Mouse (Mus musculus) gastrocnemius, adult 8-10 months (tissue): ENCODE data around the gene Crybg1. TPM values are rescaled to one million over a fixed set of nuclear protein-coding genes. Genes with fewer than 3 reads are reported as not detected.
"Not testable (repeated sequence)": the region's sequence is repeated elsewhere in the genome, so short reads cannot be mapped to it uniquely, and the experiment has no call there.

Experiments
- DNase-seq, 2 experiments: peaks; one replicate each; pipeline ENCODE4 v3.0.0; 2022; ENCODE audit warnings: low spot score in 2 of 2
- total RNA-seq, 4 experiments: library from RNA; stranded (reverse); gene quantifications; 2 replicates each; pipeline ENCODE4 v1.2.4; 2022

The Crybg1 gene
- total RNA-seq, 4 experiments from 2014 or later: 0.56 to 1.4 (median 0.90) TPM

DNA sequence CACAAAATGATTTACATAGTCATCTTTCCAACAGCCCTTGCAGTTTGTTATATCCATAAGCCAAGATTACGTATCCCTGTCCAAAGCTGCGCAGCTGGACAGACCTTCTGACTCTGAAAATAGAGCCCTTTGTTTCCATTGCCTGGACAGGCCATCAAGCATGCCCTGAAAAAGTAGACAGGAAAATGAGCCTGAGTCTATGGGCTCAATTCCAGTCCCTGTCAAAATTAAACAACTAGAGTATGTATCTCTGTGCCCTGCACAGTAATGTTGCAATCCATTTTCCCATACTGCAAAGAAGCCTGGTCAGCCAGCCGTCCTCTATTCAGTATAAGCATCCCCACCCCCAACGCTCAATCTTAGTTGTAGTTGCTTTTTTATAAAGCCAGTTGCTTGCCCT, 141.8 kb downstream of the Crybg1 start:
- DNase-seq: no peak

DNA sequence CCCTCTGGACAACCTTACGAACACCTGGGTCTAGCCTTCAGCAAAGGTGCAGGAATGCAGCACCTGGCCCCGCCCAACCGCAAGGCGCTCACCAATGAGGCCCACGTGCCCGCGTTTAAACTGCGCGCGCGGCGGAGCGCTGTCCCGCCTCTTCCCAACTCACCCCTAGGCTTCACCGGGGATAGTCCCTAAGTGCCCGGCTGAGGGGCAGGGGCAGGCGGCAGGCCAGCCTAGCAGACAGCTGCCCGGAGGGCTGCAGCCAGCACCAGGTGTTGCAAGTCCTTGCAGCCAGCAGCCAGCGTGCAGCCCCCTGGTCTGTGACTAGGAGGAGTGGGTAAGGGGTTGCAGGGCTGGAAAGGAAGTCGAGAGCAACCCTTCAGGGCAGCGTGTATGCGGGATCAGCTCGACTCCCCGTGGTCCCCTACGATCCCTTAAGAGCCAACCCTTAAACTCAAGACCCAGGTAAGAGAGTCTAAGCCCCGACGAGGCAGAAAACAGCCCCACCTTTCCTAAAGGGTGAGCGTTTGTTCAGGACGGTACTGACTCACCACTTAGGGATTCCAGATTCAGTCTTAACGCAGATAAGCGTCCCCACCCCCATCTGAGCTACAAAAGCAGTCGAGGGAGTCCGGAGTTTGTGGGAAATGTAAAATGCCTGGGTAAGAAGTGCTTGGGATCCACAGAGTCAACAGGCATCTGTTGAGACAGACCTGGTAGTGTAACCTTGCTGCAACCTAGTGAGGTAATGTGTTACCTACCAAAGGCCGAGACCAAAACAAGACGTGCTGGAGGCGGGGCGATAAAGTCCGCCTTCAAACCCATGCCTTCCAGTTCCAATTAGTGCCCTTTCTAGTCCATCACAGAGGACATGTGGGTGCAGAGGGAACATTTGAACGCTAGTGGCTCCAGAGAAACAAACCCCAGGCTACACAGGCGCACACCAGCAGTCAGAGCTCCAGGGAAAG, 142.7 kb downstream of the Crybg1 start:
- no peak for DNase-seq

DNA sequence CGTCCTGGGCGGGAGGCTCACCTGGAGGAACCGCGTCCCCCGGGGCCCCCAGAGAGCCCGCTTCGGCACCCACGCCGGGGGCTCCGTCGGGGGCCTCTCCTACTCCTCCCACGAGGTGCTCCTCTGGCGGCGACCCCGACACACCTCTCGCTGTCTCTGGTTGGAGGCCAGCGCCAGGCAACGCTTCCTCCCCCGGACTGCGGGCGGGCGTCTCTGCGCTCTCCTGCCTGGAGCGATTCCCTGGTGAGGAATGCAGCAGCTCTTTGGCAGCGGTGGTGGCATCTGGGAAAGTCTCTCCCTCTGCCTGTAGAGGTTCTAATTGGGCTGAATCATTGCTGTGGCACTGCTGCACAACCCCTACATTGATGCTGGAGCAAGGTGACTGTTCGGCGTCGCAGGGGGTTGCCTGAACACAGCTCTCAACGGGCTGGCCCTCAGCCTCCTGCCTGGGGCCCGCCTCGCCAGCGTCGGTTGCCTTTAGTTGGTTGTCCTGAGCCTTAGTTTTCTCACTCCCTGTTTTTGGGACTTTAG, 144.4 kb downstream of the Crybg1 start:
- DNase-seq: no peak

DNA sequence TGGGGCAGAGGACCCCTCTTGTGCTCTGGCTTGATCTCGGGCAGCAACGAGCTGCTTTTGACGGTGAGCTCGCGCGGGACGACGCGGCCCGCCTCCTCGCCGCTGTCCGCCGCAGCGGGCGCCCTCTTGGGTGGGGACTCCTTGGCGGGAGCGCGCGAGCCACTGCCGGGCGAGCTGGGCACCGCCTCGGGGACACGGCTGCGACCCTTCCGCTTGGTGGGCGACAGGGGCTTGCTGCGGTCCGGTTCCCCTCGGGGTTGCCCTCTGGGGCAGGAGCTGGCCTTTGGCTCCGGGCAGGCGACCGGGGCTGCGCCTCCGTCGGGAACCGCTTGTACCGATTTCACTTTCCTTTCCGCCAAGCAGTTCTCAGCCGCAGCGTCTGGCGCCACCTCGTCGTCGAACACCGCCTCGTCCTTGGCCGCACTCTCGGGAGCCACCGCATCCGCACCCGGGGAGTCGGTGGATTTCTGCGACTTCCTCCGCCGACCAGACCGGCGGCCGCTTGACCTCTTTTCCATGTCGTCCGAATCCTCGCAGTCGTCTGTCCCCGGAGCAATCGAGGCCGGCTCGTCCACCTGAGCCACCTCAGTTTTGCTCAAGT, 145.0 kb downstream of the Crybg1 start:
- peak in 1 of 2 experiments; percentile 15 for DNase-seq

DNA sequence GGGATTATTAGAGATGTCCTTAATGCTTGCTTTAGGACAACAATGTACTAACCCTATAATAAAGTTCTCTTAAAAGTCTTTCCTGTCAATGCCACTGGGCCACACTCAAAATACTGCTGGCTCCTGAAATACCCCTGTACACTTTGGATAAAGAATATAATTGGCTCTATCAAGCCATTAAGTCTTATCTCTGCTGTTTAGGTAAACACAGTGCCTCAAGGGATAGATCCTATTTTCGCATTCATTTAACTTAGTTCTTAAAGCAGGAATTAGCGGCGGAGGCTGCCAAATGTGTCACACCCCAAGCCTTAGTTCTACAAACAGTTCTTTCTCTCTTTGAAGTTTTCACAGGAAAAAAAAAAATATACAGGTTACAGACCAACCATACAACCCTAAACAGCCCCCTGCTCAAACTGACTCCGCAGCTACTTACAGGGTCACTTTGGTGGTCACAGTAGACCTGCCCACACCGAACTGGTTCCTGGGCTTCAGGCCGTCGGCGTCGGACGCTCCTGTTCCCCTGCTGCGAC, 145.6 kb downstream of the Crybg1 start:
- DNase-seq: no peak

DNA sequence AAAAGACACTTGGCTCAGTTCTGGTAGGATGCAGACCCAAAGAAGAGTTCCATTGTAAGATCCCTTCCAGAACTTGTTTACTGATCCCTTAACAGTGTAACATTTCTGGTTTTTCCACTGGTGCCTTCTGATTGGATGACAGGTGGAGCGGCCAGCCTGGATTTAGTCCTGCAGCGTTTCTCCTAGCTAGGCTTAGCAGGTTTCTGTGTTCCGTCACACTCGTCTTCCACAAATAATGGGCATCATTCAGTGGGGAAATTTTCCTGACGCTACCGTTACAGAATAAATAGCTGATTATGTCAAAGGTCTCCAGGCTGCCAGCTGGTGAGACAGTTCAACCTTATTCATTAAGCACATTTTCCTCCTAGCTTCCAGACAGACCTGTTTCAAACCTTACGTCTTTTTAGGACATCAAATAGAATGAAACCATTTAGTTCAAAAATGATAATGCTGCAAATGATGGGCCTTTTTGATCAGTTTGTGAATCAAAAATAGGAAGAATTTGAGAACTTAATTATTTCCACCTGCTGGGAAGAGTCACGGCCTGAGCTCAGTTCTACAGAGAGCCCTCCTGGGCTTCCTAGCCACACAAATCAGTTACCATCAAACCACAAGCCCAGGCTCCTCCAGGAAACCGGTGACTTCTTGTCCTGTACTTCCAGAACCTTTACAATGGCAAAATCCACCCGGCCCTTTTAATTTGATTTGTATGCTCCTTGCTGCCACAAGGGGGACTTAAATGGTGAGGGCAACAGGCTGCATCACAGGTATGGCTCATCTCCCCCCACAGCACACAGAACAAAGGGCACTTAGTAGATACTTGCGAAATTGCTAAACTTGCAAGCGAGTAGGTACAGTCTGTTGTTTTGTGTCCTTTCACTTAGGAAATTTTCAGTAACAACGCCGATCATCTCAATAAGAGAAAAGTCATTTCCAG, 146.4 kb downstream of the Crybg1 start:
- DNase-seq: no peak

DNA sequence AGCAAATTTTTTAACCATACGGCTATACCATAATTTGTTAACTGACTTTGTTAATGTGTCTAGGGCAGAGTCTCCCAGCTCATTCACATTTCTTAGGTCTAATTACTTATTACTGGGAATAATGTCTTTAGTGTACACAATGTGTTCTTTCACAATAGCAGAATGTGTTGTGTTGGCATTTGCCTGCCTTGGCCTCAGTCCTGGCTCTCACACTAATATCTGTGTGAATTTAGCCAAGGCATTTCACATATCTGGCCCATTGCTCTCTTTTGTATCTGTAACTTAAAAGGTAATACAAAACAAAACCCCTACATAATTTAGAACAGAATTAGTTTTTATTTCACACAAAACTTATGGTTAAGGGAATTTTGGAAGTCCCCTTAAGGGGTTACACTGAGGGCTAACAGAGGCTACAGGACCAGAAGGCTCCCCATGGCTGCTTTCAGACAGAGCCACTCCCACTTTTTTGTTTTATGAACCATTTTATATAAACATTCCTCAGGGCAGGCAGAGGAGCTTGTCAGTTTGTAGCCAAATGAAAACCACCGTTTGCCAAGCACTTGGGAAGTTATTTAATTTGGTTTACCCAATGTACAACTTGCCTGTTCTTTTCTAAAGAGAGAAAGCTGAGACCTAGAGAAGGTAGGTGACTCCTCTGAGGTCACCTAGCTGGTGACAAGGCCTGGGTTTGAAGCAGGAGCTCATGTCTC, 148.3 kb downstream of the Crybg1 start:
- no peak for DNase-seq

DNA sequence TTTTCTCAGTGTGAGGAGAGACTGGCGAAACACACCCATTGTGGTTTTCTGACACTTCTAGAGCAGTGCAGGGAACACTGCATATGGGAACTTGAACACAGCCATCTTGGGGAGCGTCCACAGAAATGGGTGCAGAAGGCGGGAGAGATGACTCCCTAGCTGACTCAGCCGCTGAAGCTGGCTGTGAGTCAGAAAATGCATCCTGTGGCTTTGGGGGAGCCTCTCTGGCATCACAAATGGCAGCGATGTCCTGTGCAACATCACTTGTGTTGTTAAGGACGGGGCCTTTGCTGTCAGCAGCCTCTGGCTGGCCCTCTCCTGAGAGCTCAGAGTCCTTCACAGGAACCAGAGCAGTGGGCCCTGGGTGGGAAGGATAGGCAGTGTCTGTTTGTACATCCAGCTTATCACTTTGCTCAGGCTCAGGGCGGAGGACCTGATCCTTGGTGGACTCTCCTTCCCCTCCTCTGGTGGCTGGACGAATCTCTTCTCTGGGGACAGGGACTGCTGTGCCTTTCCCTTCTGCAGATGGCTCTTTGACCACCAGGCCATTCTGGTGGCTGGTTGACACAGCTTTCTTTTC, 150.1 kb downstream of the Crybg1 start:
- no peak for DNase-seq

DNA sequence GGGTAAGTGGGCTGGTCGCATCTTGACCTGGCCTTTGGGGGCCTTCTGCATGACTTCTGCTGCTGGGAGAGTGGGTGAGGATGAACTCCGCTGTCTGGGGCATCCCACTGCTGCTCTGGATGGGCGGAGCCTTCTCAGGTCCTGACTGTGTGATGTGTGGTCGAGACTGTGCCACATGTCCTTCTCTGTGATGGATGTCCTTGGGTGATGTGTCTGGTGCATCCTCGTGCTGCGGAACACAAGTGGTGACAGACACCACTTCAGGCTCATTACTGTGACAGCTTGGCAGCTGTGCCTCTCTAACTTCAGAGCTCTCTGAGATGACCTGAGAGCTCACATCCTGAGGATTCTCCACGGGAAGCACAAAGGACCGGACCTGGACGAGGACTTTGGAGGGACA, 150.6 kb downstream of the Crybg1 start:
- no peak for DNase-seq

DNA sequence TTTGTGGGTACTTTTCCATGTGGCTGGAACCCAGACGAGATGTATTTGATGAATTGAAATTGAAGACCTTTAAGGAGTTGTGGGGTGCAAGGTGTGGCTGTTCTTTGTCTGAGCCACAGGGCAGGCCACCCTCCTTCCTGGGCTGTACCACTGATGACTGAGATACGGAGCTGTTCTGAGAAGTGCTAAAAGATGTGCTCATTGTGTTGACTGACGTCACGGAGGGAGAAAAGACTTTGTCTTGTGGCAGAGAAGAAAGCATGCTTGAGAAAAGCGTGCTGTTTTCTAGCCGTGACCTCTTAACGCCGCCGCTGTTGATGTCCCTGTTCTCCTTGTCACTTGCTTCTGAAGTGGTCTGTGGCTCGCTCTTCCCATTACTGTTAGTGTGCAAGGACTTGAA, 151.4 kb downstream of the Crybg1 start:
- no peak for DNase-seq

DNA sequence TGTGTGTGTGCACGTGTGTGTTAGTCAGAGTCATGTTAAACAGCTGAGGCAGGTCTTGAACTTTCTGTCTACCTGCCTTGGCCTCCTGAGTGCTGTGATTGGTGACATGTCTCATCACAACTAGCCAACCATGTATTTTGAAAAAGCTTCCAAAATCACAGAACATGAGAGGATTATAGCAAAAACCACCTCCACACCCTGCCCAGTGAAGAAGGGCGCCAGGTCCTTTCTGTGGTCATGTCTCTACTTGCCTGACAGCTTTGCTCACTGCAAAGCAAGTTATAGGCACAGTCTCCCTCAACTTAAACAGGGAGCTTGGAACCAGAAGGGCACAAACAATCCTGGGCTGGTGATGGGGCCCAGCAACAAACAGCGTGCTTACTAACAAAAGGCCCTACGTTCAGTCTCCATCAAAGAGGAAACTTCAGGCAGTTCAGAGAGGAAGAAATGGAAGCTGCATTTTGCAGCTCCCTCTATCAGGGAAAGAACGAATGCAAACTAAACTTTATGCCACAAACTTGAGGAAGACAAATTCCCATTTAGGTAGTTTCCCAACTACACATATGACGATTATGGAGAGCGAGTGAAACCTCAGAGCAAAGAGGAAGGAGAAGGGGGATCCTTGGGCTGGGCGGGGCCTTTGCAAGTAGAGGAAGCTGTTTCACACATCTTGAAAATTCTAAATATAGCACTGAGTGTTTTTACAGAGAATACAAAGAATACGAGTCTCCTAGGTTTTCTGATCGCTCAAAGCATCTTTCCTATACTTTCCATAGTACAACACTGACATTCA, 152.6 kb downstream of the Crybg1 start:
- DNase-seq: no peak

DNA sequence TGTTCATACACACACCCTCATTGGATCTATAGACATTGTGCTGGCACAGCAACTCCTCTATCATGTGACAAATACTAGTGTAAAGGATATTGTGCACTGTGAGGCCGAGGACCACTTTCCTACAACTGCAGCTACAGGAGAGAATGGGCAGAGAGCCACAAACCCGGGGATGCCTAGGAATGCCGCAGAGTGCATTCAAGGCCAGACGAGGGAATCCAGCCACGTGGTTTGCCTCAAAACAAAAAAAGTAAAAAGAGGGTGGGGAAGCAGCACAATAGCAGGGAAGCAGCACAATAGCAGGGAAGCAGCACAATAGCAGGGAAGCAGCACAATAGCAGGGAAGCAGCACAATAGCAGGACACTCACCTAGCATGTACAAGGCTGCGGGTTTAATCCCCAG, 155.5 kb downstream of the Crybg1 start:
- no peak for DNase-seq

DNA sequence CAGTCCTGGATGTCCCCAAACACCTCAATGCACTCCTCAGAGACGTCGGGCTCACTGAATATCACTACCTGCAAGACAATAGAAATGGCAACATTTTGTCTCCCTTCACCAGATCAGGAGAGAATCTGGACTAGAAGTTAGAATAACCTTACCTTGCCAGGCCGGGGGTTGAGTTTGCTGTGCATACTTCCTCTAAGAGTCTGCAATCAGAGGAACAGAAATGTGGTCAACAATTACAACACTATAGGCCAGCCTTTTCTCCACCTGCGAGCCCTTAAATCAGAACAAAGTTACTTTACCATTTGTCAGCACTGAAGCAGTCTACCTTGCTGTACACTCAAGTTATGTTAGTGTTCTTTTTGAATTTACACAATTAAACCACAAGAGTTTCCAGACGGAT, 156.1 kb downstream of the Crybg1 start:
- no peak for DNase-seq

DNA sequence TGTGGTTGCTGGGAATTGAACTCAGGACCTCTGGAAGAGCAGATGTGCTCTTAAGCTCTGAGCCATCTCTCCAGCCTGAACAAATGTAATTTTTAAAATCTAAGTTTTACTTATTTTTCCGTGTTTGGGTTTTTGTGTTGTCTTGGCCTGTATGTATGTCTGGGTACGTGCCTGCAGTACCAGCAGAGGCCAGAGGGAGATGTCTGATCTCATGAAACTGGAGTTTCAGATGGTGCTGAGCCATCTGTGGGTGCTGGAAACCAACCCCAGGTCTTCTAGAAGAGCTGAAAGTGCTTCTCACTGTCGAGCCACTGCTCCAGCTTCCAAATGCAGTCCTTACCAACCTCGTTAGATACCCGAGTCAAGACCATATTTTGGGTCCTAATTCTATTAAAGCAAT, 157.4 kb downstream of the Crybg1 start:
- no peak for DNase-seq

DNA sequence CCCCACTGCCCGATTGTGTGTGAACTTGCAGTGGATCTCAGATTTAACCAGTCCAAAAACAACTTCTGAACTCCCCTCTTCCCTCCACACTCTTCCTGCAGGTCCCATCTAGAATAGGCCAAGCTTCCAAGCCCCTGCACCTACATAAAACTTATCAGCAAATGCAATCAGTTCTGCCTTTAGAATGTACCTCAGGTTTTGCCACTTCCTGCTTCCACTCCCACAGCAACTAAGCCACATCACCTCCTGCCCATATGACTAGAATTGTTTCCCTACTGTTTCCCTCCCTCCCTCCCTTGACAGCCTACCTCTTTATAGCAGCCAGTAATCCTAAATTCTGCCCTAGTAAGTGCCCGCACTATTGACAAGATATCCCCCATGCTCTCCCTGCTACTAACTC, 164.8 kb downstream of the Crybg1 start:
- DNase-seq: no peak

DNA sequence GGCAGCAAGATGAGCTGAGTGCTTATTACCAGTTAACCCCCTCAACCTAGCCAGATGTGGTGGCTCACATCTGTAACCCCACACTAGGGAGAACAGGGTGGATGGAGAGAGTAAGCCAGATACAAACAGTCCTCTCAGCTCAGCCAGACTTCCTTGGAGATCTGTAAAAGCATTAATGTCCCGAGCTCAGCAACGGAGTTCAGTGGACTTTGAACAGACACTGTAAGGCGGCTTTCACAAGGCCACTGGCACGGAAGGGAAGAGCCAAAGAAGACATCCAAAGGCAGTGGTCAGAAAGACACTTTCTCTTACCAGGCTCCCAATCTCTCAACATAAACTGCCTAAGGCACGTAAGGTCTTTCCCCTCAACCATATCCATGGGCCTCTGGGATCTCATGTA, 165.4 kb downstream of the Crybg1 start:
- DNase-seq: no peak

DNA sequence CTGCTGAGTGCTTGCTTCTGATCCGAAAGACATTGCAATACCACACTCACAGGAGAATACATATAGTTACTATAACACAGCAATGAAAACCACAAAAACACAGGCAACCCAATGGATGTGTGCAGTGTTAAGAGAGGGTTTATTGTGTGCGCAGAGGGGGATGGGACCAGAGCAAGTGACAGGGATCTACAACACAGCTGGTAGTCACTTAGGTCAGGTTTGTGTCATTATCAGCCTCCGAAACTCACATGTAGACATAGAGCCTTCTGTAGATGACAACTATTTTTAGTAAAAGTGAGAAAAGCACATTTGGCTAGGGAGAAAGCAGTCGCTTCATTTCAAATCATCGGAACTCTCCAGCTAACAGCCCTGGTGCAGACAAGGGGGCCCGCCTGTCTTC, 166.2 kb downstream of the Crybg1 start:
- no peak for DNase-seq

DNA sequence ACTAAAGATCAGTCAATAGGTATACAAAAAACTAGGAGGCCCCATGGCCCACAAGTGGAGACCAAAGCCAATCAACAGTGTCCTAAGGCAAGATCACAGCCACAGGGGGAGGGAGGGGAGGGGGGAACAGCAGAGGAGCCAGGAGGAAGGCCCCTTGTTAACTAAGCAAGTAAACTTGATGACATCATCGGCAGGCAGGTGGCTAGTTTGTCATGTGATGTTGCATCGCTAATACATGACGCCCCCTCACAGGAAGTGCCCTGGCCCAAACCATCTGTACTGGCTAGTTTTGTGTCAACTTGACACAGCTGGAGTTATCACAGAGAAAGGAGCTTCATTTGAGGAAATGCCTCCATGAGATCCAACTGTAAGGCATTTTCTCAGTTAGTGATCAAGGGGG, 167.9 kb downstream of the Crybg1 start:
- DNase-seq: not testable (repeated sequence)

DNA sequence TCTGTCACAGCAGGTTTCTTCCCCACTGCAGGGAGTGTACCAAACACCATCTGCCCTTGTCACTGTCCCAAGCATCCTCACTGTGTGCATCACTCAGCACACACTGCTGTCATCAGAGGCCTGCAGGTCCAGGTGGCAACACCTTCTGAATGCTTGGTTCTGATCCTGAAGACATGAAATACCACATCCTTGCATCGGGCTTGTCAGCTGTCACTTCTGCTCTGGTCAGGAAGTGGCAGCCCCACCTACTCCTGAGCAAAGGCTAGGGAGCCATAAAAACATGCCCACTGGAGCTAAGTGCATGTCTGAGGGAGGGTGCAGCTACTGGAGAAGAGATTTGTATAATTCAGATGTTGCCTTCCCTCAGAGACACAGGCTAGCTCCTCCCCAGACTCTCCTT, 168.6 kb downstream of the Crybg1 start:
- no peak for DNase-seq
